Mouse (Mus musculus): ENCODE results near the gene Gm8439.
"Not testable (repeated sequence)": the region's sequence is repeated elsewhere in the genome, so short reads cannot be mapped to it uniquely, and the experiment has no call there.

Gene Gm8439

GRCm38 (mm10) chr4:120588445-120588844, at the start of gene Gm8439:
Gm8439 (plus strand) TSS chr4:120588745.
- DNase-seq (ENCODE audit: low spot score in 2 of 2) = no peak

DNA sequence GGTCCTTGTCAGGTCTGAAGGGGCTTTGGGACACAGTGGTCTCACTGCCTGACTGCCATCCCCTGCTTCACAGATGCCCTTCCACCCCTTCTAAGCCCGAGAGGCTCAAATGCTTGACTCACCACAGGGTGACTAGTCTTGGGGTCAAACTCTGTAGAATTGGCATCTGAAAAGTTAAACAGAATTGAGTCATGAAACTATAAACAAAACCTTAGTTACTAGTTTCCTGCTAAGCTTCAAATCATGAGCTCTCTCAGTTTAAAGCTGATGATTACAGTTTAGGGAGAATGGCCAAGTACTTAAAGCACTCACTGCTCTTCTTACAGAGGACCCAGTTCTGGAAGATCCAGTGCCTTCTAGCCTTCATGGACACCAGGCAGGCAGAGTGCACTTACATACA, 43.6 kb upstream of the Gm8439 start:
- no peak for DNase-seq (ENCODE audit: low spot score in 2 of 2)

- DNase-seq (ENCODE audit: low spot score in 2 of 2) = no peak
Measured at GRCm38 (mm10) chr4:120556592-120556991, 32.0 kb upstream of the Gm8439 start.

GRCm38 (mm10) chr4:120565726-120566125, 22.8 kb upstream of the Gm8439 start:
- DNase-seq (ENCODE audit: low spot score in 2 of 2) = no peak

DNA sequence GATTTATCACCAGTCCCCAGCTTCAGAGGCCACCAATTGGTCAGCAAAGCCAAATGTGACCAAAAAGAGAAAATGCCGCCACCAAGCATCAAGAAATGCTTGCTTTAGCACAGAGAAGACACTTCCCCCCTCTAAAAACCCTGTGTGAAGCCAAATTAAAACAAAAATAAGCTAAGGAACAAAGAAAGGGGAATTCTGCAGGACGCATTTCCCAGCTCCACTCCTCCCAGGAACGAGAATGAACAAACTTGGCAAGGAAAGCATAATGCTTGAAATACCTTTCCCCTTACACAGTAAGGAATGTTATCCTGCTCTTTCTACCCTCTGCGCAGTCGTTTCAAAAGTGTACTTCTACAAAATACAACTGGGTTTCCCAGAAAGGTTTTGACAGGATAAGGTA, 20.5 kb upstream of the Gm8439 start:
- DNase-seq (ENCODE audit: low spot score in 2 of 2) = no peak

GRCm38 (mm10) chr4:120569025-120569424, 19.5 kb upstream of the Gm8439 start:
- DNase-seq (ENCODE audit: low spot score in 2 of 2) = peak in 1 of 2 experiments; percentile 21

DNA sequence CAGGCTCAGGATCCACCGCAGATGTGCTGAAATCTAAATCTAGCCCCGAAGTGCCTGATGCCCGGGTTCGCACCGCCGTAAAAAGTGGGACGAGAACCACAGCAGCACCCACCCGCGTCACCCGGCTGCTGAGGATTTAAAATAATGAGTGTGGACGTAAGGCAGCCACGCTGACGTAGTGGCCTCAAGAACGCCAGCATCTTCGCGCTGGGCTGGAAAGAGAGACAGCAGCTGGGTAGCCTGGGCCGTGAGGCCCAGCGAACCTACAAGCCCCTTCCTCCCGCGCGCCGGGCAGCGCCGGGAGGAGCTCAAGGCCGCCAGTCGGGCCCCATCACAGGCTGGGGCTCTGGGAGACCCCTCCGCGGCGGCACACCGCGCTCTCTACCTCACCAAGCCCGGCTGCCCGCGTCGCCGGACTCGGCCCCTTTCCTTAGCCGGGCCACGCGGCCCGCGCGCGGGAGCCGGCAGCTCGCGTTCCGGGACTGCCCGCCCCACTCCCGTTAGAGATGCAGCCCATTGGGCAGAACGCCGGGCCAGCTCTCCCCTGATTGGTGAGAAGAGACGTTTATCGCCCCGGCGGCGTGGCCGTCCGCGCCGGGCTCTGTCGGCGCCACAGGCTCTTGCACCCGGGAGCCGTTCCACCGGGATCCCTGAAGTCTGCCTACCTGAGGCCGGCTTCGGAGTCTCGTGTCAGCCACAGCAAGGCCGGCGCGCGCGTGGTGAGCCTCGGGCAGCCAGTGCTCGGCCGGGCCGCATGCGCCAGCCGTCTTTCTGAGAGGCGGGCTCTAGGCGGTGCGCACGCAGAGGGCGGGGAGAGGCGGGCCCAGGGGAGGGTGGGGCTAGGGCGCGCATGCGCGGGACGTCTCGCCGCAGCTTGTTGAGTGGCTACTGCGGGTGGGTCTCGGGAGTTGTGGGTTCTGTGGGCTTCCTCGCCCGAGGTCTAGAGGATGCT, 18.8 kb upstream of the Gm8439 start, which contains the start of gene Ctps:
Gene Ctps (minus strand): TSS at position 791 of the 952 bp plus-strand sequence.
- DNase-seq (ENCODE audit: low spot score in 2 of 2) = peak; percentile 87 to 94

- DNase-seq (ENCODE audit: low spot score in 2 of 2) = no peak
Measured at GRCm38 (mm10) chr4:120570438-120571069, 18.0 kb upstream of the Gm8439 start.

DNA sequence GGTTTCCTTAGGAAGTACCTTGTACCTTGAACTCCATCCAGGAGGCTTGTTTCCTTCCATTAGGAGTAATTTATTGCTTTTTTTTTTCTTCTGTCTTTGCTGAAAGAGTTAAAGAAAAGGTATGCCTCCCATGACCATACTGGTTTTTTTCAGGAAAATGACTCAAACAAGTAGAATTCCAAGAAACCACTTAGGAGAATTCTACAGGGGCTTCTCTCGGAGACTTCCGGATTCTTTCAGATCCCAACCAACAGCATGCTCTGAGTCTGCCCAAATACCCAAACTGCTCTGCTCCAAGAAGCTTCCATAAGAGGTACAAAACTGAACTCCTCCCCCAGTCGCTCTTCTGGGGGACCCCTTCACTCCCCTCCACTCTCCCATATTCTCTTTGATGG, 17.5 kb upstream of the Gm8439 start:
- DNase-seq (ENCODE audit: low spot score in 2 of 2) = no peak

DNA sequence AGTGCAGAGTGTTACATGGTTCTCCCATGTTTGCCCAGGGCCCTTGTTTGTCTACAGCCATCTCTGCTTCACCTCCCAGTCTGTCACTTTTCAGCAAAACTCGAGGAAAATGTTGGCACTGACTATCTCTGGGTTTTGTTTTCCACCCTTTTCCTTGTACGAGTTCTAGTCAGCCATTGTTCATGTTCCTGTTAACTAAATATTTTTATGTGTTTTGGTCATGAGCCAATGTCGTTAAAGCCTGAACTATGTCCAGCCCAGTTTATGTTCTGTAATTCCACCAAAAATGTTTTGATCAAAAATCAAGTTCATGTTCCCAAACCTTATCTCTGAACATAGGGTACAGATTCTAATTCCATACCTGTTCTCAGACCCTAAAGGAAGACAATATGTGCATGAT, 16.9 kb upstream of the Gm8439 start:
- DNase-seq (ENCODE audit: low spot score in 2 of 2) = no peak

- no peak for DNase-seq (ENCODE audit: low spot score in 2 of 2)
Measured at GRCm38 (mm10) chr4:120580894-120581293, 7.7 kb upstream of the Gm8439 start.

- DNase-seq (ENCODE audit: low spot score in 2 of 2) = no peak
Measured at GRCm38 (mm10) chr4:120581711-120582110, 6.8 kb upstream of the Gm8439 start.

DNA sequence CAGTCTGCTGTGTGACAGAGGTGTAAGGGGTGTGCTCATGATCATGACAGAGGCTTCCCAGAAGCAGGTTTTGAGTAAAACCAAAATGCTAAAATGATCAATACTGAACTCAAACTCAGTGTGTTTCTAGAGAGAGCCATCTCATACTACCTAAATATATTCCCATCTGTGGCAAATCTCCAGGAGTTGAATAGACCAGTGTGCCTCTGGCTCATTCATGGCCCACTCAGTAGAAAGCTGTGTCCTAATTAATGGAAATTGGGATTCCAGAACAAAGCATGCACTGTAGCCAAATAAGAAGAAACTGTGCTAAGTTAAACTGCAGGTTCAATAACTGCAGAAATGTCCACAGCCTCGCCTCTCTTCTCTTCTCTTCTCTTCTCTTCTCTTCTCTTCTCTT, 1.6 kb upstream of the Gm8439 start:
- no peak for DNase-seq (ENCODE audit: low spot score in 2 of 2)

GRCm38 (mm10) chr4:120589070-120589469, 525 bp downstream of the Gm8439 start:
- DNase-seq (ENCODE audit: low spot score in 2 of 2) = no peak

DNA sequence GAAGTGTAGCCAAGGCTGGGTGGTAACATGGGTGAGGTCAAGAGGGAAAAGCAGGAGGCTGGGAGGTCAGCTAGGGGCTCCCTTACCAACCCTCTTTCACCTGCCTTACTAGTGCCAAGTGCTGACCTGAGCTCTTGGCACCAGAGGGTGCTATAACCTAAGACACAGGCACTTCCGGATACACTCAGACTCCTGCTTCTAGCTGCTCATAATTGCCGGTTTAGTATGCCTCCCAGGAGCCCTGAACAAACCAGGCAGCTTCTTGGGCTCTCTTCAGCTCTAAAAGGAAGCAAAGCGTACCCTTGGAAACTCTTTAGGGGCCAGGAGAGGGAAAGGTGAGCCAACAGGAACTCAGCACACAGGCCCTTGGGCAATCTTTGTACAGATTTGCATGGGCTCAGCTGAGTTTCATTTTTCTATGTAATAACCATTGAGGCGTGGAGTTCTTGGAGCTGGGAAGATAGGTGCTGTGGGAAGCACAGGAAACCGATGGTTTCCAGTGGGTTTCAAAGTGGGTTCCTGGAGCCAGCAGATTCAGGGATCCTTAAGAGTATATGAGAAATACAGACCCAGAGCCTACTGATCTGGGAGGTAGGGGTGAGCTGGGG, 1.4 kb downstream of the Gm8439 start:
- peak in 1 of 2 experiments; percentile 62 for DNase-seq (ENCODE audit: low spot score in 2 of 2)

GRCm38 (mm10) chr4:120590973-120591372, 2.4 kb downstream of the Gm8439 start:
- DNase-seq (ENCODE audit: low spot score in 2 of 2) = no peak

DNA sequence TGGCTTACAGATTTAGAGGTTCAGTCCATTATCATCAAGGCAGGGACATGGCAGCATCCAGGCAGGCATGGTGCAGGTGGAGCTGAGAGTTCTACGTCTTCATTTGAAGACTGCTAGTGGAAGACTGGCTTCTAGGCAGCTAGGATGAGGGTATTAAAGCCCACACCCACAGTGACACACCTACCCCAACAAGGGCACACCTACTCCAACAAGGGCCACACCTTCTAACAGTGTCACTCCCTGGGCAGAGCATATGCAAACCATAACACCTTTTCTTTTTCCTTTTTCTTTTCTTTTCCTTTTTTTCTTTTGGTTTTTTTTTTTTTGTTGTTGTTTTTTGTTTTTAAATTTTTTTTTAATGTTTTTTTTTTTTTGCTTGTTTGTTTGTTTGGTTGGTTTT, 7.7 kb downstream of the Gm8439 start:
- DNase-seq (ENCODE audit: low spot score in 2 of 2) = not testable (repeated sequence)

GRCm38 (mm10) chr4:120598922-120599321, 10.4 kb downstream of the Gm8439 start:
- DNase-seq (ENCODE audit: low spot score in 2 of 2) = no peak

DNA sequence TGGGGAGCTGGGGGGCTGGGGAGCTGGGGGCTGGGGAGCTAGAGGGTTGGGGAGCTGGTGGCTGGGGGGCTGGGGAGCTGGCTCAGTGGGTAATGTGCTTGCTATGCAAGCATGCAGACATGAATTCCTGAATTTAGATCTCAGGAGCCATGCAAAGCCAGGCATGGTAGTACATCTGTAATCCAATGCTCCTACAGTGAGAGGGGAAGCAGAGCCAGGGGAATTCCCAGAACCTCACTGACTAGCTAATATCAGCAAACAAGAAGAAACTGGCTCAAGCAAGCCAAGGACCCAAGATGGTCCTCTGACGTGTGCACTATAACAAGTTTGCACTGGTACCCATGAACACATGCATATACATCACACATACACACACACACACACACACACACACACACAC, 13.2 kb downstream of the Gm8439 start:
- DNase-seq (ENCODE audit: low spot score in 2 of 2) = no peak

DNA sequence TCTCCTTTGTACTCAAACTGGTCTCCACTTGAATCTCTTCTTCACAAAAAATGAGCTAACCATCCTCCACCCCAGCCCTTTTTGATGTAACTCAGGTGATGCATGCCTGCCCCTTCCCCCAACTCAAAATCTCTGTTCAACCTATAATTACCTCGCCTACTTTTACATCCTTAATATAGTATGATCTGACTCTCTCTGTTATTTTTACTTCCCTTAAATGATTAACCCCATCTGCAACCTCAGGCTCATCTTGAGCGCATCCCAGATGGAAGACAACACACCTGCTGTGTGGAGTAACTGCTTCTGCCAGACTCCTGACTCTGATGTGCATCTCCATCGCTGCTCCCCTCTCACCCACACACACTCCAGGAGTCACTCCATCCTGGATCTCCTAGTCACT, 14.1 kb downstream of the Gm8439 start:
- no peak for DNase-seq (ENCODE audit: low spot score in 2 of 2)

GRCm38 (mm10) chr4:120606941-120607340, 18.4 kb downstream of the Gm8439 start:
- no peak for DNase-seq (ENCODE audit: low spot score in 2 of 2)

DNA sequence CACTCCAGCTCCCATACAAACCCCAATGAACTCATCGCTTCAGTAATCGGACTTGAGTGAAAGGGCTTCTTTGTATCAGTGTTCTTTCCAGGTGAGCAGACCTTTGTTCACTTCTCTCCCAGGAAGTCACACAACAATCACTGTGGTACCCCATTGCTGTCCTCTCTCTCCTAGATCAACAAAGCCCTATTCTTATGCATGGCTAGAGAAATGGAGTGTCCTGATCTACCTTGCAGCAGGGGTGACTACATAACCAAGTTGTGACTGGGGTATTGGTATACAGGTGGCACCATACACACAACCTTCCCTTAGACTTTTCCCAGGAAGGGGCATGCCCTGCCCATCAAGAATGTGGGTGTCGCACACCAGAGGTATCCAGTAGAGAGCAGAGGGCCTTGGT, 22.5 kb downstream of the Gm8439 start:
- no peak for DNase-seq (ENCODE audit: low spot score in 2 of 2)
